ENCODE assay signal across 9 mouse cellular contexts in the genomic region with DNA sequence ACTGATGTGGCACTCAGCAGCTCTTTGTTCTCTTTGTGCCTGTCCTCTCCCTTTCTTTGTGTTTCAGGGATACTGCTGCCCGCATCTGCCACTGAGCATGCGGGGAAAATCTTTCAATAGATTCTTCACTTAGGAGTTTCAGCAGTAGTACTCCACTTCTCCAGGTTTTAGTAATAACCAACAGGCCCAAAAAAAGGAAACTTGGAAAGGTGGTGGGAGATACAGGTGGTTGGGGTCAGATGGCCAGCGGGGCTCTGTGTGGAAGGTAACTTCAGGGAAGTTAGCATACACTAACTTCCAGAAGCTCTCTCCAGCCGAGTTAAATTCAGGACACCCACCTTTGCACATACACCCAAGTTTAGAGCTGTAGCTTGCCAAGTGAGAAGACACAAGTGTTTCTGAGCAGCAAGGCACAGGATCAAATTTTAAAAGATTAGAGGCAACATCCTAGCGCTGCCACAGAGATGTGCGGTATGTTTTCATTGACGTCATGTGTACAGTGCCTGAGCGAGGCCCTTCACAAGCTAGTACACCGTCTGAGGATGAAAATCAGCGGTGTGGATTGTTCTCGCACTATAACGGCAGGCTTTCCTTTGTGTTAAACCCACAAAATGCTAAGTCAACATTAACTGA. TPM values are rescaled to one million over a fixed set of nuclear protein-coding genes. Genes with fewer than 3 reads are reported as not detected.
A peak's percentile ranks its signal among the peaks of the same experiment; 100 is the strongest.
DNase-seq lines count a peak whose midpoint lies in the region; ATAC-seq and TF ChIP-seq lines count a peak whose summit lies in the region.
"Had no signal": no experiment of that assay in that cellular context is flagged by ENCODE, and none has a peak within 500 bp of the region (broad histone marks: within the 10 kb centered on the region; RNA-seq: fewer than 3 reads in every experiment).

No protein-coding gene starts in this region.

- TF ChIP-seq CTCF in midbrain, postnatal 0 days (IDR thresholded peaks at IDR 0.05) = no peak

- H3K9ac ChIP-seq in midbrain, postnatal 0 days (replicated peaks; ENCODE audit: low read length, poor library complexity, severe bottlenecking) = no peak overlapping the region

- no peaks in the 10 kb centered on the region for H3K9me3 ChIP-seq in hindbrain, embryonic 10.5 days
- H3K9me3 ChIP-seq in midbrain, postnatal 0 days (ENCODE audit: low read length) = no peaks in the 10 kb centered on the region

- intact Hi-C loops in heart, postnatal 25 days (cut with DNase I) = no loop called here

- no peak for ATAC-seq in midbrain, postnatal 0 days (ENCODE audit: low FRiP score)

- no peaks in the 10 kb centered on the region for H3K27me3 ChIP-seq in hindbrain, embryonic 10.5 days (ENCODE audit: insufficient read depth, poor library complexity, severe bottlenecking)
- H3K27me3 ChIP-seq in midbrain, postnatal 0 days (ENCODE audit: insufficient read depth, low read length) = no peaks in the 10 kb centered on the region

- 35% methylated on average over 12 of the region's 12 CpGs for WGBS in hindbrain, embryonic 10.5 days
- 22% methylated on average over 12 of the region's 12 CpGs for WGBS in midbrain, postnatal 0 days

- peak overlapping the region; percentile 28 for H3K4me3 ChIP-seq in hindbrain, embryonic 10.5 days
- peak overlapping the region; percentile 98; the same call in 1 of the 2 replicates for H3K4me3 ChIP-seq in midbrain, postnatal 0 days (ENCODE audit: low read depth, low read length)

- H3K4me1 ChIP-seq in hindbrain, embryonic 10.5 days (replicated peaks) = peaks cover 69% of the 10 kb centered on the region
- H3K4me1 ChIP-seq in midbrain, postnatal 0 days (ENCODE audit: insufficient read depth, low read length) = peaks cover 8% of the 10 kb centered on the region; the same call in 1 of the 2 replicates

- H3K36me3 ChIP-seq in hindbrain, embryonic 10.5 days = no peaks in the 10 kb centered on the region
- no peaks in the 10 kb centered on the region for H3K36me3 ChIP-seq in midbrain, postnatal 0 days (ENCODE audit: insufficient read depth, low read length)

- DNase-seq in heart, adult 11 months = peak; percentile 43
- no peak for DNase-seq in heart, postnatal 25 days (ENCODE audit: low spot score)
- DNase-seq in cerebellum, adult 11-12 months = peak; percentile 28
- DNase-seq in hindbrain, embryonic 10.5 days (ENCODE audit: low spot score) = peak; percentile 57
- peak; percentile 82 for DNase-seq in midbrain, postnatal 0 days (ENCODE audit: low spot score)
- no peak for DNase-seq in gastrocnemius, postnatal 25 days
- DNase-seq in adrenal gland, postnatal 36 days = no peak
- DNase-seq in layer of hippocampus, adult 18-20 months (ENCODE audit: low spot score in 2 of 2) = no peak

- H3K4me2 ChIP-seq in midbrain, postnatal 0 days (ENCODE audit: low read depth, low read length, poor library complexity, severe bottlenecking) = peak overlapping the region; percentile 69

- peak overlapping the region; percentile 76 for H3K27ac ChIP-seq in hindbrain, embryonic 10.5 days
- peak overlapping the region; percentile 43; the same call in 1 of the 2 replicates for H3K27ac ChIP-seq in midbrain, postnatal 0 days (ENCODE audit: low read depth, low read length)

RNA-seq across cellular contexts. Expression of a gene that starts 1.3 kb away (rescaled TPM):
- under 1 TPM; 0.11 to 0.29 TPM for total RNA-seq in heart, postnatal 25 days (2021)
- 8.2 and 13.3 TPM in 2 replicates for polyA plus RNA-seq in hindbrain, embryonic 10.5 days (2016; fragmentation: Nextera tagmentation; extraction: Ambion mirVana)
- 70.0 and 89.7 TPM in 2 replicates for total RNA-seq in midbrain, postnatal 0 days (2014; rRNA removed)
- 16.6 and 20.3 TPM in 2 replicates for polyA plus RNA-seq in midbrain, postnatal 0 days (2015; fragmentation: Nextera tagmentation; extraction: Ambion mirVana)
- not detected for total RNA-seq in gastrocnemius, postnatal 25 days (2021)
- total RNA-seq in adrenal gland, postnatal 36 days (2021) = 1 to 10 TPM; 2.0 to 2.3 TPM
- total RNA-seq in layer of hippocampus, adult 18-20 months (2021) = 10 to 100 TPM; 58.8 to 62.7 TPM
- polyA plus RNA-seq: C2C12 had no signal

Comparison
In these comparisons a context has a peak if more than half of its experiments do, and no peak if none do; other contexts are left out.
1. DNase-seq: peak in heart, adult 11 months (single experiment), cerebellum, adult 11-12 months (single experiment), hindbrain, embryonic 10.5 days (single experiment) and midbrain, postnatal 0 days (single experiment); none in heart, postnatal 25 days (single experiment), gastrocnemius, postnatal 25 days (single experiment), adrenal gland, postnatal 36 days (0 of 2) and layer of hippocampus, adult 18-20 months (0 of 2).
2. RNA of a gene that starts 1.3 kb away (total RNA-seq): 70.0 to 89.7 TPM in midbrain, postnatal 0 days and 58.8 to 62.7 TPM in layer of hippocampus, adult 18-20 months; 2.0 to 2.3 TPM in adrenal gland, postnatal 36 days, 0.11 to 0.29 TPM in heart, postnatal 25 days and not detected in gastrocnemius, postnatal 25 days; every median in the first group is over 10 times any median in the second.